Mouse (Mus musculus) embryonic fibroblast, embryonic 13.5 days (primary cell): ENCODE measurements around the gene Mul1.

Source experiments
- CTCF ChIP-seq: IDR thresholded peaks from 2 replicates; pipeline ENCODE4 v1.5.1; 2011; ENCODE audit warnings: mild to moderate bottlenecking, control low read depth, low read length, moderate library complexity, borderline replicate concordance; ENCODE audit not compliant: insufficient read depth
- POLR2A ChIP-seq: IDR thresholded peaks from 2 replicates; pipeline ENCODE4 v1.6.1; 2011; ENCODE audit warnings: low read depth, mild to moderate bottlenecking, control low read depth, low read length, moderate library complexity

DNA sequence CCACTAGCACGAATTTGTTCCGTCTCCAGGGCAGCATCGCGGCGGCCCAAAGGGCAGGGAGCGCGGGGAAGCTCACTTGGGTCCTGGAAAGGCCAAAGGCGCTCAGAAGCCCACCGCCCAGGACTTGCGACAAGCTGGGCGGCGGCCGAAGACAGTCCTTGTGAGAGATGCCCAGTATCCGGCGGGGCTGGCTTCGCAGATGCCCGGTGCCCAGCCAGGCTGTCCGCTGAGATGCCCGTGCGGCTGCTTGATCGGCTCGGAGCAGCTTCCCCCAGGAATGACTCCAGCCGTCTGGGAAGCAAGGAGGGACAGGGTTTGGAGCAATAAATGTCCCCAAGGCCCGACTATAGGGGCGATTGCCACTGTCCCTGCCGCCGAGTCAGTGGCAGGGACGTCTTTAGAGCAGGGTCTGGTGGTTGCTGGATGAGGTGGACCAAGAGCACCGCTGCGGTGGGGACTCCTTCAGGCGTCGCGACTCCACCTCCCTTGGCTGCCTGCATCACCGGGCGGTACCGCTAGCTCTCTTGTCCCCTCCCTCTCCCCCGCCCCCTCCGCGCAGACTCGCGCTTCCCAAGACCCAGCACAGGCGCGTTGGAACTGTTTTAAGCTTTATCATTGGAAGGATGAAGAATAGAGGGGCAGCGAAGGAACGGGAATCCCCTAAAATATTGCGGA is 38.4 kb upstream of the Mul1 start, which contains the start of gene Fam43b:
- TF ChIP-seq CTCF (no peak), POLR2A (no peak)
